Mouse (Mus musculus): ENCODE data around the gene Zyg11b.

DNA sequence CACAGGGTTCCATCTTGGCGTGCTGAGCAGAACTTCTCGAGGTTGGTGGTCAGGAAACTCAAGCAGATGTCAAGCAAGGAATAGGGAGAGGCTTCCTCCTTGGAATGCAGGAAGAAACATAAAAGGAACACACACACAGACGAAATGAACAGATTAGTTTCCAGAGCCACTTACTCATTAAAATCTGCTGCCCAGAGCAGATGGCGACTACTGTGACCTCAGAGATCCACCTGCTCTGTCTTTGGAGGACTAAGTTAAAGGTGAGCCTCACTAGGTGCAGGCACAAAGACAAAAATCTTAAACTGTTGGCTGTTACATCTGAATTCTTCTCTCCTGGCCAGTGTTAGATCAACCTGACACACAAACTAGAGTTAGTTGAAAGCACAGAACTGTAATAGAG lies 28.6 kb downstream of the Zyg11b start:
- TF ChIP-seq CTCF (IDR thresholded peaks at IDR 0.05; ENCODE audit: low read depth, low read length) = no peak
- TF ChIP-seq POLR2A (IDR thresholded peaks at IDR 0.05; ENCODE audit: extremely low read depth, insufficient read depth, low read length) = no peak
